Mouse (Mus musculus) R1 (cell line): Measurements from ENCODE around the gene Wwtr1.

Experiments used
- DNase-seq: peaks from one replicate; pipeline ENCODE4 v3.0.0-alpha.2; 2018; ENCODE audit warnings: low read depth, low spot score

Wwtr1 gene

GRCm38 (mm10) chr3:57558761-57559160 is 16.9 kb downstream of the Wwtr1 start:
- peak; percentile 93 for DNase-seq

GRCm38 (mm10) chr3:57557408-57557807 is 18.3 kb downstream of the Wwtr1 start:
- DNase-seq = no peak

- peak; percentile 72 for DNase-seq
These were observed 20.1 kb downstream of the Wwtr1 start for GRCm38 (mm10) chr3:57555560-57555959.

- DNase-seq = no peak
These were observed 20.8 kb downstream of the Wwtr1 start for GRCm38 (mm10) chr3:57554890-57555239.

GRCm38 (mm10) chr3:57554124-57554889 is 21.4 kb downstream of the Wwtr1 start:
- DNase-seq = no peak

GRCm38 (mm10) chr3:57553108-57553507 is 22.6 kb downstream of the Wwtr1 start:
- DNase-seq = no peak

- no peak for DNase-seq
These were observed 24.5 kb downstream of the Wwtr1 start for GRCm38 (mm10) chr3:57551210-57551609.

GRCm38 (mm10) chr3:57550468-57551185 is 25.1 kb downstream of the Wwtr1 start:
- no peak for DNase-seq

- DNase-seq = no peak
These were observed 31.6 kb downstream of the Wwtr1 start for GRCm38 (mm10) chr3:57544154-57544553.

- no peak for DNase-seq
These were observed 32.8 kb downstream of the Wwtr1 start for GRCm38 (mm10) chr3:57542848-57543380.

GRCm38 (mm10) chr3:57541205-57541604 is 34.5 kb downstream of the Wwtr1 start:
- no peak for DNase-seq

GRCm38 (mm10) chr3:57540474-57540873 is 35.2 kb downstream of the Wwtr1 start:
- DNase-seq = no peak

- no peak for DNase-seq
These were observed 40.1 kb downstream of the Wwtr1 start for GRCm38 (mm10) chr3:57535483-57536185.

- DNase-seq = no peak
These were observed 41.3 kb downstream of the Wwtr1 start for GRCm38 (mm10) chr3:57534450-57534849.

- DNase-seq = no peak
These were observed 41.8 kb downstream of the Wwtr1 start for GRCm38 (mm10) chr3:57533876-57534275.

- DNase-seq = no peak
These were observed 42.6 kb downstream of the Wwtr1 start for GRCm38 (mm10) chr3:57532991-57533725.

GRCm38 (mm10) chr3:57530836-57531235 is 44.9 kb downstream of the Wwtr1 start:
- DNase-seq = no peak

- no peak for DNase-seq
These were observed 45.5 kb downstream of the Wwtr1 start for GRCm38 (mm10) chr3:57530221-57530620.

GRCm38 (mm10) chr3:57527154-57527553 is 48.6 kb downstream of the Wwtr1 start:
- no peak for DNase-seq

GRCm38 (mm10) chr3:57523093-57523492 is 52.6 kb downstream of the Wwtr1 start:
- DNase-seq = no peak

- no peak for DNase-seq
These were observed 53.8 kb downstream of the Wwtr1 start for GRCm38 (mm10) chr3:57521876-57522275.

GRCm38 (mm10) chr3:57519995-57520394 is 55.7 kb downstream of the Wwtr1 start:
- DNase-seq = no peak
